Mouse (Mus musculus) intestine, embryonic 15.5 days (tissue): Measurements from ENCODE around the gene Adarb1. TPM values are rescaled to one million over a fixed set of nuclear protein-coding genes. Genes with fewer than 3 reads are reported as not detected.

Experiments used
- ATAC-seq: fragments of 200-750 bp; cut with Nextera tagmentation; 2 replicates; pipeline ENCODE4 v1.8.0; 2017; ENCODE audit warnings: moderate TSS enrichment, moderate library complexity
- H3K27ac ChIP-seq: fragments of 300-500 bp; sonication (generic); 2 replicates; pipeline ENCODE4 v1.5.1; 2015; ENCODE audit warnings: mild to moderate bottlenecking, inconsistent platforms
- H3K27me3 ChIP-seq: fragments of 300-500 bp; sonication (generic); replicated peaks from 2 replicates; pipeline ENCODE4 v1.6.1; 2015; ENCODE audit warnings: inconsistent platforms
- H3K36me3 ChIP-seq: fragments of 300-500 bp; sonication (generic); 2 replicates; pipeline ENCODE4 v1.6.1; 2015; ENCODE audit warnings: inconsistent platforms
- H3K4me1 ChIP-seq: fragments of 300-500 bp; sonication (generic); replicated peaks from 2 replicates; pipeline ENCODE4 v1.6.1; 2015; ENCODE audit warnings: inconsistent platforms
- H3K4me2 ChIP-seq: fragments of 300-500 bp; sonication (generic); replicated peaks from 2 replicates; pipeline ENCODE4 v1.6.1; 2015; ENCODE audit warnings: mild to moderate bottlenecking, inconsistent platforms
- H3K4me3 ChIP-seq: fragments of 300-500 bp; sonication (generic); replicated peaks from 2 replicates; pipeline ENCODE4 v1.5.1; 2015; ENCODE audit warnings: inconsistent platforms
- H3K9ac ChIP-seq: fragments of 300-500 bp; sonication (generic); 2 replicates; pipeline ENCODE4 v1.6.1; 2015; ENCODE audit warnings: inconsistent platforms
- H3K9me3 ChIP-seq: fragments of 300-500 bp; sonication (generic); 2 replicates; pipeline ENCODE4 v1.6.1; 2016; ENCODE audit warnings: inconsistent platforms
- WGBS: fragments of 180-500 bp; shearing (Covaris S2); methylation state at CpG from one replicate; pipeline ENCODE4 v1.1.7; 2015; 5-methylcytosine and 5-hydroxymethylcytosine counted together
- polyA plus RNA-seq: library from polyadenylated mRNA; unstranded; fragments of >200 nt; fragmentation: Nextera tagmentation; extraction: Ambion mirVana; gene quantifications from 2 replicates; pipeline ENCODE4 v1.2.1, GENCODE M21; 2015

The Adarb1 gene
- polyA plus RNA-seq, 1 experiment from 2014 or later: 5.8 TPM

- H3K27ac ChIP-seq: peak overlapping the region; percentile 40; the same call in 1 of the 2 replicates
- no peak overlapping the region for H3K4me2 ChIP-seq
- peak; percentile 15; the same call in 1 of the 2 replicates for ATAC-seq
- H3K27me3 ChIP-seq: no peaks in the 10 kb centered on the region
- 44% methylated on average over 7 of the region's 7 CpGs for WGBS
- peaks cover 41% of the 10 kb centered on the region for H3K4me1 ChIP-seq
- no peak overlapping the region for H3K4me3 ChIP-seq
- H3K9ac ChIP-seq: no peak overlapping the region
- H3K36me3 ChIP-seq: no peaks in the 10 kb centered on the region
- no peaks in the 10 kb centered on the region for H3K9me3 ChIP-seq
Observed at GRCm38 (mm10) chr10:77247707-77248106, 170.4 kb downstream of the Adarb1 start.

GRCm38 (mm10) chr10:77247048-77247447 is 171.0 kb downstream of the Adarb1 start:
- no peak for ATAC-seq
- H3K9me3 ChIP-seq: no peaks in the 10 kb centered on the region
- H3K27me3 ChIP-seq: no peaks in the 10 kb centered on the region
- 80% methylated on average over 5 of the region's 5 CpGs for WGBS
- H3K4me3 ChIP-seq: no peak overlapping the region
- peaks cover 37% of the 10 kb centered on the region for H3K4me1 ChIP-seq
- H3K36me3 ChIP-seq: no peaks in the 10 kb centered on the region
- no peak overlapping the region for H3K9ac ChIP-seq
- H3K4me2 ChIP-seq: no peak overlapping the region
- no peak overlapping the region for H3K27ac ChIP-seq

GRCm38 (mm10) chr10:77244777-77245176 is 173.3 kb downstream of the Adarb1 start:
- Histone ChIP-seq H3K9ac (no peak overlapping the region), H3K4me2 (no peak overlapping the region), H3K4me3 (no peak overlapping the region), H3K9me3 (no peaks in the 10 kb centered on the region), H3K4me1 (peaks cover 21% of the 10 kb centered on the region), H3K27me3 (no peaks in the 10 kb centered on the region), H3K36me3 (no peaks in the 10 kb centered on the region), H3K27ac (no peak overlapping the region)
- no peak for ATAC-seq
- WGBS: 89% methylated on average over 6 of the region's 6 CpGs

- no peak overlapping the region for H3K9ac ChIP-seq
- 81% methylated on average over 11 of the region's 11 CpGs for WGBS
- no peaks in the 10 kb centered on the region for H3K36me3 ChIP-seq
- no peaks in the 10 kb centered on the region for H3K9me3 ChIP-seq
- ATAC-seq: peak; percentile 31
- H3K4me1 ChIP-seq: peaks cover 21% of the 10 kb centered on the region
- no peak overlapping the region for H3K4me3 ChIP-seq
- H3K27ac ChIP-seq: 0 out of 2 replicates have a peak overlapping the region, but pooled peaks have one; percentile 18
- no peaks in the 10 kb centered on the region for H3K27me3 ChIP-seq
- H3K4me2 ChIP-seq: no peak overlapping the region
Observed at GRCm38 (mm10) chr10:77243572-77244161, 174.4 kb downstream of the Adarb1 start.

- H3K4me2 ChIP-seq: no peak overlapping the region
- 0 out of 2 replicates have a peak, but pooled peaks have one; percentile 13 for ATAC-seq
- H3K9me3 ChIP-seq: no peaks in the 10 kb centered on the region
- H3K4me3 ChIP-seq: no peak overlapping the region
- H3K36me3 ChIP-seq: no peaks in the 10 kb centered on the region
- H3K4me1 ChIP-seq: peaks cover 19% of the 10 kb centered on the region
- H3K27ac ChIP-seq: peak overlapping the region; percentile 18; the same call in 1 of the 2 replicates
- H3K9ac ChIP-seq: no peak overlapping the region
- WGBS: 52% methylated on average over 14 of the region's 14 CpGs
- no peaks in the 10 kb centered on the region for H3K27me3 ChIP-seq
Observed at GRCm38 (mm10) chr10:77242871-77243270, 175.2 kb downstream of the Adarb1 start.

- no peak for ATAC-seq
- H3K4me1 ChIP-seq: peaks cover 15% of the 10 kb centered on the region
- no peaks in the 10 kb centered on the region for H3K27me3 ChIP-seq
- 73% methylated on average over 3 of the region's 3 CpGs for WGBS
- no peak overlapping the region for H3K9ac ChIP-seq
- H3K9me3 ChIP-seq: no peaks in the 10 kb centered on the region
- H3K36me3 ChIP-seq: no peaks in the 10 kb centered on the region
- no peak overlapping the region for H3K4me3 ChIP-seq
- no peak overlapping the region for H3K27ac ChIP-seq
- no peak overlapping the region for H3K4me2 ChIP-seq
Observed at GRCm38 (mm10) chr10:77242396-77242795, 175.7 kb downstream of the Adarb1 start.

GRCm38 (mm10) chr10:77240764-77241163 is 177.3 kb downstream of the Adarb1 start:
- H3K9me3 ChIP-seq: no peaks in the 10 kb centered on the region
- no peak overlapping the region for H3K4me3 ChIP-seq
- no peak overlapping the region for H3K9ac ChIP-seq
- no peaks in the 10 kb centered on the region for H3K27me3 ChIP-seq
- 44% methylated on average over 8 of the region's 8 CpGs for WGBS
- H3K4me2 ChIP-seq: no peak overlapping the region
- ATAC-seq: no peak
- peaks cover 10% of the 10 kb centered on the region for H3K4me1 ChIP-seq
- H3K27ac ChIP-seq: no peak overlapping the region
- no peaks in the 10 kb centered on the region for H3K36me3 ChIP-seq

Other genes starting within 250 kb of the Adarb1 start
- 96.7 and 104 TPM in 2 replicates for gene Pofut2, start 159.1 kb downstream of the Adarb1 start, polyA plus RNA-seq
- 39.1 and 40.3 TPM in 2 replicates for gene Fam207a, start 97.5 kb upstream of the Adarb1 start, polyA plus RNA-seq
- gene Itgb2, start 112.0 kb upstream of the Adarb1 start, polyA plus RNA-seq: 3.2 and 3.7 TPM in 2 replicates
- gene Pttg1ip, start 163.4 kb upstream of the Adarb1 start, polyA plus RNA-seq: 146 and 156 TPM in 2 replicates
- 338 and 345 TPM in 2 replicates for gene Sumo3, start 187.8 kb upstream of the Adarb1 start, polyA plus RNA-seq
- 4.1 and 5.4 TPM in 2 replicates for gene Gm49325, start 187.9 kb upstream of the Adarb1 start, polyA plus RNA-seq
- 65.0 and 70.3 TPM in 2 replicates for gene Ube2g2, start 204.0 kb upstream of the Adarb1 start, polyA plus RNA-seq